Mouse (Mus musculus) ZHBTc4 (cell line): ENCODE measurements around the gene Uck1.

Experiments used
- DNase-seq: peaks from one replicate; pipeline ENCODE4 v3.0.0-alpha.2; 2011; ENCODE audit warnings: low read depth, low spot score

Gene Uck1

DNA sequence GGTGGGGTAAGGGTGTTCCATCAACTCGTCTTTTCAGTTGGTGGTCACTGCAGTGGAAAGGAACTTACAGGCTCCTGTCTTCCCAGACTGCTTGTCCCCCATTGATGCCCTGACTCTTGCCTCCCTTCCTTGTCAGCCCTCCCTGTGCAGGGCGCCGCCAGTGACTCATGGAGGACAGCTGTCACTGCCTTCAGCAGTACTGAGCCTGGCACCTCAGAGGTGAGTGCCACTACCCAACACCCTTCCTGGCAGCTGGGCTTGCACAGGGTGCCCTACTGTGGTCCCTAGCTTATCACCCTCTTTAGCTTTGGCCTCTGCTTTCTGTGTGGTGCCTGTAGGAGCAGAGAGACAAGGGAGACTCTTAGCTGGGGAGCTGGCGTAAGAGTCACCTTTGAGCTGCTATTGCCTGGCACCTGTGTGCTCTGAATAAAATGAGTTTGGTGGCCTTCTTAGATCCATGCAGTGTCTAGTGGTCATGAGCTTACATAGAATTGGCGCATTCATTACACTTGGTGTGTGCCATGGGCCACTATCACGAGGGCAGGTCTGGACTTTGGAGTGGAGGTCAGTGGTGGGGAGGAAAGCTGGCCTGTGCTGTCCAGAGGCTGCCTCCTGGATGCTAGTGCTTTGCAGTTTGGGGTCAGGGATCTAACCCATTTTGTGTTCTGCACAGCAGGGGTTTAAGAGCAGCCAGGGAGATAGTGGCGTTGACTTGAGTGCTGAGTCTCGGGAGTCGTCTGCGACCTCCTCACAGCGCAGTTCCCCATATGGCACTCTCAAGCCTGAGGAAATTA, 41.2 kb downstream of the Uck1 start:
- no peak for DNase-seq

DNA sequence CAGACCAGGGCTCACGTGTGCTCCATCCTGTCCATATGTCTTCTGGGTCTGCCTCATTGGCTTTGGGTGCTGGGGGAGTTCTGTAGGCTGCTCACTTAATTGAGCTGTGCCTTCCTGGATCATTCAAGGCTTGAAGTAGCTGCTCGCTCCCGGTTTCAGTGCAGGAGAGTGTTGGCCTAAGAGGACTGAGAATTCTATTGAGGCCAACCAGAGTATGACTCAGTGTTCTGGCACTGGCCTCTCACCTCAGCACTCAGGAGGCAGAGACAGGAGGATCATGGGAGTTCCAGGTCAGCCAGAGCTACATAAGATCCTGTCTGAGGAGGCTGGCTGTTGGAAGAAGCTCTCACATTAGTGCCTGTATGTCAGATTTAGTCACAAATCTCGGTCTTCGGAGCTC, 41.8 kb downstream of the Uck1 start:
- no peak for DNase-seq

DNA sequence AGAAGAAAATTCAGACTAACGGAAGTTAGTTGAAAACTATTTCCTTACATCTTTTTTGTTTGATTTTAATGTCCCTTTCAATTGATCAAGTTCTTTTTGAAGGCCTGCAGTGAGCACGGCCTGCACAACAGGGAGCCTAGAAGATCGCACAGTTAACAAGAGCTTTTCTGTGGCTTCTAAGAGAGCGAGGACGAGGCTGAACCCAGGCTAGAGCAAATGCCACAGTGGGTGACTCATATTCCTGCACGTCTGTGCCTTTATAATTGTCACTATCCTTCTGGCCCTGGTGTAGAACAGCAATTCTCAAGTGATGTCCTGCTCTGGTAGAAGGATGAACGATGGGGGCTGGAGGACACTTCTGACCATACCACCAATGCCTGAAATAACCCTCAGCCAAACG, 42.3 kb downstream of the Uck1 start:
- no peak for DNase-seq

DNA sequence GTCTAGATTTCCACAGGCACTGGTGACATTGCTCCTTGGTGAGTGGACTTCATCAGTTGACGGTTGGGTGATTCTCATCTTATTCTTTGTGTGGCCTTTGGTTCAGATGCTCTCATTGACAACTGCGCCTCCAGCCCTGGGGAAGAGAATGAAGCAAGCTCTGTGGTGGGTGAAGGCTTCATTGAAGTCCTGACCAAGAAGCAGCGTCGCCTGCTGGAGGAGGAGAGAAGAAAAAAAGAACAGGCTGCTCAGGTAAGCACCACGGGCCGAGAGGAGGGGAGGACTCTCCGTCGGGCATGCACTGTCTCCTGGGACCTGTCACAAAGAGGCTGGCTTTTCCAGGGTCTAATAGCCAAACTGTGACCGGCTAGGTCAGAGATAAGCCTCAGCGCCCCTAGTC, 43.5 kb downstream of the Uck1 start:
- DNase-seq = peak; percentile 60

DNA sequence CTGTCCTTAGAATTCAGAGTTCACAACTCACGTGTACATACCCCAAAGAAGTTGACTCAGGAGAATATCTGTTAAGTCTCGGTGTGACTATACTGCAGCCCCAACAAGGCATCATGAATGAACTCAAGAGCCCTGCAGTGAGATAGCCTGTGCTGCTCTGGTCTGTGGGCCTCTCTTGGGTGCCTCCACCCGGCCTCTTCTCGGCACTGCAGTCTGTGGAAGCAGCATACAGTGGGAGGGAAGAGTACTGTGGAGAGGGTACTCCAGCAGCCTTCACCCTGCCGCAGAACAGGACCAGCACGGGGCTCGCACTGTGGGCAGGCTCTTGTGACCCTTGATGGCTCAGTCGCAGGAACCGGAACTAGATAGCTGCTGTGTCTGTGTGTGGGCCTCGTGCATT, 44.4 kb downstream of the Uck1 start:
- peak; percentile 59 for DNase-seq

DNA sequence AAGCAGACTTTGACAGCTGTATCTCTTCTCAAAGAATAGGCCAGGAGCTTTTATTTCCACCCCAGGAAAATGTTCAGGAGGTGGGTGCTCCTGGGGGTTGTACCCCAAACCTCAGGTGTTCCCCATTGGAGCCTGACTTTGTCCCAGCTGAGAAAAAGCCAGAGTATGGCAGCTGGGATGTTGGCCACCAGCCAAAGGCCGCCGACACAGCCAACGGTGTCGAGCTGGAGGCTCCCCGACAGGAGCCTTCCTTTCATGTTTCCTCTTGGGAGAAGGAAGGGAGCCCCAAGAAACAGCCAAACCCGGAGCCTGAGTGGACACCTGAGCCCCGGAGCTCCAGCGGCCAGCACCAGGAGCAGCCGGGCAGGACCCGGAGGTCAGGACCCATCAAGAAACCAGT, 47.0 kb downstream of the Uck1 start:
- DNase-seq = no peak

DNA sequence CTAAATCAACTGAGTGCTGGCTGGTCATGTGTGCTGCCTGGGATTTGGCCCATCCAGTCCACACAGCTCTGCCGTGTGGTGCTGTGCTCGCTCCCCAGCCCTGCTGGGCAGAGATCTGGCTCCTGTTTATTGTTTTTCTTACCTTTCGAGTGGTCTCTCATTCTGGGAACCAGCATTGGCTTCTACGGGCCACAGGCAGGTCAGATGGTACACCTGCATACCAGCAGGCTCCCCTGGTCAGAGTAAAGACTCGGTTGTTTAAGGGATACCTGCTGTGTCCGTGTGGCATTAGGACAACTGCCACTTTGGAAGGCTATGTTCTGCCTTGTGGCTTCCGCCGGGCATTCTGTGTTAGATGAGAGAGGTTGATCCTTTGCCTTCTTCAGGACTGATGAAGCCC, 48.3 kb downstream of the Uck1 start:
- no peak for DNase-seq

DNA sequence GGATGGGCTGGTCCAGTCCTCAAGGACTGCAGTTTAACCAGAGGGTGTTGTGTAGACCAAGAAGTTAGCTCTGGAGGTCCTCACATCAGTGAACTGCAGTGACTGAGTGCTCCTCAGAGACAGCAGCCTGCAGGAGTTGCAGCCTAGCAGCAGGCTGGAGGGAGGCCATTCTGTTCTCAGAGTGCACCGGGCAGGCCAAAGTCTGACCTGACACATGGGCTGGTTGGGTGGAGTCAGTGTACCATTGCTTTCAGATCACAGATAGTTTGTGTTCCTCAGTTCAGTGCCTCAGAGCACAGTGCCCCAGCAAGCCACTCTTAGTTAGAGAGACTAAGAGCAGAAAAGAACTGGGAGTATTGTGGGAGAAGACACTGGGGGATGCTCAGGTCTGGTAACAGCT, 52.3 kb downstream of the Uck1 start:
- DNase-seq = no peak
